Mouse (Mus musculus): Measurements from ENCODE around the gene Fggy. TPM values are rescaled to one million over a fixed set of nuclear protein-coding genes. Genes with fewer than 3 reads are reported as not detected.

The Fggy gene
- polyA plus RNA-seq, 1 experiment: 189 TPM

DNA sequence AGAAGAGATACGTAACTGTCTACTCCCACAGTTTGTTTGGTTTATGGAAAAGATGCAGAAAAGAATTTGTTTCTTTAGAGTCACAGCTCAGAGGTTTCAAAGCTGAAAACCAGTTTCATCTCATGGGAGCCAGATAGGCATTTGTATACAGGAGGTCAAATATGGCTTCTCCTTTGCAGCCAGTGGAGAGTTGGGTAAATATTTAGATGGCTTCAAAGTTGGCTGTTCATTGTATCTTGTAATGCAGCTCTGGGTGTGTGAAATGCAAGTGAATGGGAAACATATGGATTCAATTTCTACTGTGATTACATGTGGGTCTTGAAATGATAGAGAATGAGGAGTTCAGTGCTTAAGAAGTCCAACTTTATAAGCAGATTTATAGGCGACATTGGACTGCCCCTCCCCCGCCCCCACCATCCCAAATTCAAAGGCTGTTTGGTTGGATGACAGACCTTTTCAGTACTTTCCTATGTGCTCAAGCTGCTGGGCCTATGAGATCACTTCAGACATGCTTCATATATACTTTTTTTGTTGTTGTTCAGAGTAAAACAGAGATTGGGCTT lies 234.7 kb downstream of the Fggy start:
- no peak for TF ChIP-seq POLR2A (IDR thresholded peaks at IDR 0.05; ENCODE audit: low read depth, low read length)
- no peak for TF ChIP-seq CTCF (conservative IDR thresholded peaks at IDR 0.05; ENCODE audit: insufficient read depth, insufficient read length, low read depth, low read length)
- Histone ChIP-seq H3K36me3 (ENCODE audit: control insufficient read depth, insufficient read depth, low read length) (no peaks in the 10 kb centered on the region), H3K4me3 (ENCODE audit: insufficient read depth, low read depth, low read length) (no peak overlapping the region), H3K27me3 (replicated peaks; ENCODE audit: control insufficient read depth, insufficient read depth, low read length) (no peaks in the 10 kb centered on the region), H3K4me1 (ENCODE audit: control insufficient read depth, insufficient read depth, low read length) (peaks cover 29% of the 10 kb centered on the region), H3K27ac (ENCODE audit: insufficient read depth, low read depth, low read length) (no peak overlapping the region)
- WGBS: 89% methylated on average over 3 of the region's 3 CpGs
- DNase-seq: no peak

DNA sequence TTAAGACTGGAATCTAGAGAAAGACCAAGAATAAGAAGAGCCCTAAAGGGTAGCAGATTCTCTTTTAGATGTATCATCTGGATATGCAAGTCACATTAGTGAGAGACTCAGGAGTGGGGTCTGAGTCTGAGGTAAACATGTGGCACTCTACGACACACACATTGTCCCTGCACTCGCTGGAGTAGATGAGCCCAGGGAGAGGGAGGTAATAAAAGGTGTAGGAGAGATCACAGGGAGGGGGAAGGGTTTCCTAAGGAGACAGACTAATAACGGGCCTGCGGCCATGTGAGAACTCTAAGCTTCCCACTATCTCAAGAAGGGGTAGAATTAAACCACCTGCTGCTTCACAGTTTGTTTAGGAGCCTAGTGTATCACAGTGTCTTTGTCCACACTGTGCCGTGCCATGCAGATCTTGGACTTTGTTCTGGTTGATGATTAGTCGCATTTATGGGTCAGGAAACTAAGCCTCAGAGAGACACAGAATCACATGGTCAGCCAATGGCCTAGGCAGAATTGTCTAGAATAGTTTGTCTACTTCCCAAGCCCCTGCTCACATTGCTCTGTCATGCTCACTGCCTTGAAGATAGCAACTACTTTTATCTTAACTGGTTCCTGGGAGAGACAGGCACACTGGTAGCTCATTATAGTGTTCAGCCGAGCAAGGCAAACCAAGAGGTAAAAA lies 236.5 kb downstream of the Fggy start:
- Histone ChIP-seq H3K27ac (ENCODE audit: insufficient read depth, low read depth, low read length) (peak overlapping the region; percentile 99), H3K4me3 (ENCODE audit: insufficient read depth, low read depth, low read length) (no peak overlapping the region), H3K4me1 (ENCODE audit: control insufficient read depth, insufficient read depth, low read length) (peaks cover 14% of the 10 kb centered on the region), H3K27me3 (replicated peaks; ENCODE audit: control insufficient read depth, insufficient read depth, low read length) (no peaks in the 10 kb centered on the region), H3K36me3 (ENCODE audit: control insufficient read depth, insufficient read depth, low read length) (no peaks in the 10 kb centered on the region)
- peak; percentile 90 for DNase-seq
- WGBS: 36% methylated on average over 7 of the region's 7 CpGs
- TF ChIP-seq POLR2A (IDR thresholded peaks at IDR 0.05; ENCODE audit: low read depth, low read length) (no peak), CTCF (conservative IDR thresholded peaks at IDR 0.05; ENCODE audit: insufficient read depth, insufficient read length, low read depth, low read length) (no peak)

DNA sequence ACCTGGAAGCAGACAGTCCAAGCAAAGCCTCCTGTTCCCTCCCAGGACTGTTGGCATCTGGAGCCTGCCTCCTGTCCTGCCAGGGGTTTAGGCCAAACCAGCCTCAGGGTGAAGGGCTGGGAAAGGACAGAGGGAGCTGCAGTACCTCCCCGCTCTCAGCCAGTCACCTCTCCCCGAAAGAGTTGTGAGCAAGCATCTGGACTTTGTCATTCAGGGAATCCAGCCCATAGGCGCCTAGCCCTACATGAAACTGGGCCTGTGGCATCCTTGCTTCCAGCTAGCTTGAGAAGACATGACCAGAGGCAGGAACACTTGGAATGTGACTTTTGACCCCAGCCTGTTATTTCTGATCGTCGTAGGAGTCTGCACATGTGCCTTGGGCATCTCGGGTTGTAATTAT lies 237.3 kb downstream of the Fggy start:
- peak overlapping the region; percentile 99 for H3K27ac ChIP-seq (ENCODE audit: insufficient read depth, low read depth, low read length)
- no peaks in the 10 kb centered on the region for H3K36me3 ChIP-seq (ENCODE audit: control insufficient read depth, insufficient read depth, low read length)
- H3K27me3 ChIP-seq (replicated peaks; ENCODE audit: control insufficient read depth, insufficient read depth, low read length): no peaks in the 10 kb centered on the region
- DNase-seq: peak; percentile 85
- 35% methylated on average over 6 of the region's 6 CpGs for WGBS
- peaks cover 13% of the 10 kb centered on the region for H3K4me1 ChIP-seq (ENCODE audit: control insufficient read depth, insufficient read depth, low read length)
- H3K4me3 ChIP-seq (ENCODE audit: insufficient read depth, low read depth, low read length): no peak overlapping the region
- no peak for TF ChIP-seq CTCF (conservative IDR thresholded peaks at IDR 0.05; ENCODE audit: insufficient read depth, insufficient read length, low read depth, low read length)
- no peak for TF ChIP-seq POLR2A (IDR thresholded peaks at IDR 0.05; ENCODE audit: low read depth, low read length)

DNA sequence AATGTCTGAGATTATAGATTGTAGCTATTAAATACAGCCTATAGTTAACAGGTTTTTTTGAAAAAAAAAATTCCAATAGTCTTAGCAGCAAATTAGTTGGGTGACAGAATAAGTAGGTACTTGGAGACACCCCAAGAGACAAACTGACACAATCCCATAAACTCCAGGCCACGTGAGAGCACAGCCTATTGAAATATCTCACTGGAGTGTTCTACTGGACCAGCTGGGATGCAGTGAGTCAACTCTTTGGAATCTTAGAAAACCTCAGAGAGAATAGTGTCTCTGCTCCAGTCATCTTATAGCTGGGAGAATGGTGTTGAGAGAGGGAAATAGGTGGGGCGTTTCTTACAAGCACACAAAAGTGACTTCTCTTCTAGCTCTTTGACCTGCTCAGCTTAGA lies 238.0 kb downstream of the Fggy start:
- Histone ChIP-seq H3K36me3 (ENCODE audit: control insufficient read depth, insufficient read depth, low read length) (no peaks in the 10 kb centered on the region), H3K4me1 (ENCODE audit: control insufficient read depth, insufficient read depth, low read length) (peaks cover 13% of the 10 kb centered on the region), H3K4me3 (ENCODE audit: insufficient read depth, low read depth, low read length) (no peak overlapping the region), H3K27me3 (replicated peaks; ENCODE audit: control insufficient read depth, insufficient read depth, low read length) (no peaks in the 10 kb centered on the region), H3K27ac (ENCODE audit: insufficient read depth, low read depth, low read length) (peak overlapping the region; percentile 16; the same call in 1 of the 2 replicates)
- TF ChIP-seq CTCF (conservative IDR thresholded peaks at IDR 0.05; ENCODE audit: insufficient read depth, insufficient read length, low read depth, low read length): no peak
- WGBS: 81% methylated on average over 2 of the region's 2 CpGs
- DNase-seq: no peak

DNA sequence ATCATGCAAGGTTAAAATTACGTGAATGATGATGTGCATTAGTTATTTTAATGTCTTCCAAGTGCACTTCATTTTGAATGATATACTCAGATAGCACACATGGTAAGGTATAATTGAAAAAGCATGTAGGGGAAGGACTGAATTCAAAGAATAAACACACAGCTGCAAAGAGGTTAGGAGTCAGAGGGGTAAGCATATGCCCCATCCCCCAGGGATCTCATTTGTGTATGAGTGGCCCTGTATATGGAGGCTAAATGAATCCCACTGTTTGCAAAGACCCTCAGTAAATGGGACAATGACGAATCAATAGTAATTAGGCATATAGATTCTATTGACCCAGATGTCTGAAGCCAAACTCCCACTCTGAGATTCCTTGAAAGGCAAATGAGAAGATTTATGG lies 262.3 kb downstream of the Fggy start:
- WGBS: 81% methylated on average over 2 of the region's 2 CpGs

DNA sequence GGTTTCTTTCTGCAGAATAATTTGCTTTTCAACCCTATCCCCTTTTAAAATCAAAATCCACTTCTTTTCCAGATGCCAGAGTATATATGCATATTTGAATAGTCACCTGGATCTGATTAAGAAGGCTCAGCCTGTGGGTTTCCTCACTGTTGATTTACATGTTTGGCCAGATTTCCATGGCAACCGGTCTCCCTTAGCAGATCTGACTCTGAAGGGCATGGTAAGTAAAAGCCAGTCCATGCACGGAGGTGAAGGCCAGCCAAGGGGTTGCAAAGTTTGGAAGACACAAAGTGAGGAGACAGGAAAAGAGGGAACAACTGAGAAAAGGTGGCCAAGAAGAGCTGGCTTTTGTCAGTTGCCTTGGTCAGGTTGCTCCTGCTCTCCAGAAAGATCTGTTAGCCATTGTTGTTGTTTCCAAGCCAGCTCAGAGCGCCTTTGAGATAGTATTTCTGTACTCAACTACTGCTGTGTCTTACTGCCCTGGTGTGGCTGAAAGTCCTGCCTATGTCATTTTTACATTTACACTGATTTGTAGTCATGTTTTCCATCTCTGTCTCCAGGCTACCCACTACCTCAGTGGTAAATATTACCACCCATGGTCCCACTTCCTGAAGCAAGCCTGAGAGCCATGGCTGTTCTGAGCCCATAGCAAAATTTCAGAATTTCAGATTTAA lies 264.7 kb downstream of the Fggy start:
- no peak for DNase-seq
- WGBS: 80% methylated on average over 3 of the region's 3 CpGs
- Histone ChIP-seq H3K27ac (ENCODE audit: insufficient read depth, low read depth, low read length) (no peak overlapping the region), H3K36me3 (ENCODE audit: control insufficient read depth, insufficient read depth, low read length) (no peaks in the 10 kb centered on the region), H3K27me3 (replicated peaks; ENCODE audit: control insufficient read depth, insufficient read depth, low read length) (no peaks in the 10 kb centered on the region), H3K4me1 (ENCODE audit: control insufficient read depth, insufficient read depth, low read length) (no peaks in the 10 kb centered on the region), H3K4me3 (ENCODE audit: insufficient read depth, low read depth, low read length) (no peak overlapping the region)
- no peak for TF ChIP-seq POLR2A (IDR thresholded peaks at IDR 0.05; ENCODE audit: low read depth, low read length)
- TF ChIP-seq CTCF (conservative IDR thresholded peaks at IDR 0.05; ENCODE audit: insufficient read depth, insufficient read length, low read depth, low read length): no peak

More for the DNA sequence above, 262.3 kb downstream of the Fggy start:
- no peak for DNase-seq
- no peaks in the 10 kb centered on the region for H3K27me3 ChIP-seq (replicated peaks; ENCODE audit: control insufficient read depth, insufficient read depth, low read length)
- TF ChIP-seq CTCF (conservative IDR thresholded peaks at IDR 0.05; ENCODE audit: insufficient read depth, insufficient read length, low read depth, low read length): no peak
- H3K4me1 ChIP-seq (ENCODE audit: control insufficient read depth, insufficient read depth, low read length): no peaks in the 10 kb centered on the region
- no peak overlapping the region for H3K4me3 ChIP-seq (ENCODE audit: insufficient read depth, low read depth, low read length)
- H3K27ac ChIP-seq (ENCODE audit: insufficient read depth, low read depth, low read length): no peak overlapping the region
- H3K36me3 ChIP-seq (ENCODE audit: control insufficient read depth, insufficient read depth, low read length): no peaks in the 10 kb centered on the region

DNA sequence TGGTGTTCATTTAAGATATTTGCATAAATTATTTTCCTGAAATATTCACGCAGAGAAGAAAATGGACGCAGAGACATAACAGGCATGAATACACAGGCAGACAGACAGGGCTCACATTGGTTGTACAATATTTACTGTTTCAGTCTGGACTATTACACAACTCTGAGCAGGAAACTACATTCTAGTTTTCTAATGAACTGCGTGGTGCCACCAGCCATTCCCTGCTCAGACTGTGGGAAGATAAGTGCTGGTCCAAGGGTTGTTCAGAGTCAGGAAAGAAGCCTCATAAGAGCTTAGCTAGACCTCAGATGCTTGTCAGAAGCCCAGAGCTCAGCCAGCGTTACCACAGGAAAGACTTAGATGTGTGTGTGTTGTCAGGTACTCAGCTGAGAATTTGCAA lies 270.9 kb downstream of the Fggy start:
- Histone ChIP-seq H3K4me1 (ENCODE audit: control insufficient read depth, insufficient read depth, low read length) (no peaks in the 10 kb centered on the region), H3K27ac (ENCODE audit: insufficient read depth, low read depth, low read length) (no peak overlapping the region), H3K36me3 (ENCODE audit: control insufficient read depth, insufficient read depth, low read length) (no peaks in the 10 kb centered on the region), H3K4me3 (ENCODE audit: insufficient read depth, low read depth, low read length) (no peak overlapping the region), H3K27me3 (replicated peaks; ENCODE audit: control insufficient read depth, insufficient read depth, low read length) (no peaks in the 10 kb centered on the region)
- WGBS: 84% methylated on average over 4 of the region's 4 CpGs
- no peak for TF ChIP-seq POLR2A (IDR thresholded peaks at IDR 0.05; ENCODE audit: low read depth, low read length)
- TF ChIP-seq CTCF (conservative IDR thresholded peaks at IDR 0.05; ENCODE audit: insufficient read depth, insufficient read length, low read depth, low read length): no peak
- DNase-seq: no peak

Data from kidney, adult 2 months (tissue).